Mouse (Mus musculus) layer of hippocampus, postnatal 36 days (tissue): ENCODE measurements around the gene Plscr2. TPM values are rescaled to one million over a fixed set of nuclear protein-coding genes. Genes with fewer than 3 reads are reported as not detected.

Source experiments
- DNase-seq, 2 experiments: peaks; one replicate each; pipeline ENCODE4 v3.0.0; 2022
- total RNA-seq, 2 experiments: library from RNA; stranded (reverse); gene quantifications; 2 replicates each; pipeline ENCODE4 v1.2.3; 2021

Gene Plscr2
- total RNA-seq = 1 to 10 TPM; 2.2 to 3.3 TPM

DNA sequence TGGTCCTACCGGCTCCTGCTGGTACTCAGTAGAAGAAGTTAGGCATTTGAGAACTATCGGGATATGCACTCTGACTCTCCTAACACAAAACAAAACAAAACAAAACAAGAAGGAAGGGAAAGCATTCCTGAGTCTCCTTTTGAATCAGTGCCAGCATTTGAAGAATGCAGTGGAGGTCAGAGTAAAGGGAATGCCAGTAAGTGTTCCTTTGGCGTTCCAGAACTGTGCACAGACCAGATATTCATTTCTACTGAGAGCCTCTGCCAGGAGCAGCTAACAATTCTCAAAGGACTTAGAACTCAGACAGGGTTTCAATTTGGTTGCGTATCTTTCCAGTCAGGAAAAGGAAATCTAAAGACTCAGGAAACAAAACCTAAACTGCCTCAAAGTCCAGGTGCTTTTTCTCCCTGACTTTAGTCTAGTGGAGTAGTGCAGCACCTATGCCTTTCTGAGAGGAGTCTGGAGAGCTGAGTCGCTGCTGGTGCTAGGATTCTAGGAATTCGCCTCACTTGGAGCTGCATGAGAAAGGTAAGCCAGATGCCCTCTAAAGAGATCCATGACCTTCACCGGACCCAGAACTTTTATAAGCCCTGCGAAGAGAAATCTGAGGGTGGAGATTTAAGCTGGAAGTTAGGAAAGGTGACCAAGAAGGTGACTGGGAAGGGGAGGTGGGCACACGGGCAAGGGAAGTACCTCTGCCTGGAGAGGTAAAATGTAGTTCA lies at the start of gene Plscr2:
Gene Plscr2 (plus strand): TSS at position 117 of the 722 bp plus-strand sequence.
- no peak for DNase-seq

DNA sequence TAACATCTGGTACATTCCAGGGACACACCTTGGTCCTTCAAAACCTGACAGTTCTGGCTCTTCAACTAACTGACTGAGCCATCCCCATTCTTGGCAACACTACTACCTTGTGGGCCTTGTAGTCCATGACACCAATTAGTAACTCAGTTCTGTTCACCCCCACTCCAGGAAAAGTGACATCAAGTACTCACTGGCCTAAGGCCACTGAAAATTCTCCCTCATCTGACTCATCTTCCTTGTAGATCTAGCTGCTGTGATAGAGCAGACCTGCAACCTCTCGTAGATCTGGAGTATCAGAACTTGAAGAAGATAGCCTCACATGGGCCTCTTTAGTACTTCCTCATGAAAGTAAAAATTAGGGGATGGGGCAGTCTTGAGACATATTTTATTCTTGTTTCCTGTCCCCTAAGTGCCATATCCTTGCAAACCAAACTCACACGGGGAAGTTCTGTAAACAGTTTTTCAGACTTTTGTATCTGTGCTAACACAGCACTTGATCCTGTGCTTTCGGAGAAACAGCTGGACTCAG lies 49.2 kb upstream of the Plscr2 start:
- DNase-seq = no peak

DNA sequence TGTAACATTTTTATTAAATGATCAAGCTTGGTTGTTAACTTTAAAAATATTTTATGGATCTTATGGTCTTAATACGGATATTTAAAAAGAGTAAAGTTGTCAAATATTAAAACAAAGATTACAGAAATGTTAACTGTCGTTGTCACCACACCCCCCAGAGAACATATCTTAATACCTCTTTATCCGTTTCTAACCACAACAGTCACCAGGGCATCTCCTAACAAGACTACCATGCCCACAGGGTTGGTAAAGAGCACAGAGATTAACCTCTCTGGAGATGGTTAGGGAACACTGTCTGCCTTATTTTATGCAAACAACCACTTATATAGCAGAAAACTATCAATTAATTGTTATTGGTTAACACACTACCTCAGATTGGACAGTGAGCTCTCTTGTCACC lies 48.6 kb upstream of the Plscr2 start:
- DNase-seq = no peak

DNA sequence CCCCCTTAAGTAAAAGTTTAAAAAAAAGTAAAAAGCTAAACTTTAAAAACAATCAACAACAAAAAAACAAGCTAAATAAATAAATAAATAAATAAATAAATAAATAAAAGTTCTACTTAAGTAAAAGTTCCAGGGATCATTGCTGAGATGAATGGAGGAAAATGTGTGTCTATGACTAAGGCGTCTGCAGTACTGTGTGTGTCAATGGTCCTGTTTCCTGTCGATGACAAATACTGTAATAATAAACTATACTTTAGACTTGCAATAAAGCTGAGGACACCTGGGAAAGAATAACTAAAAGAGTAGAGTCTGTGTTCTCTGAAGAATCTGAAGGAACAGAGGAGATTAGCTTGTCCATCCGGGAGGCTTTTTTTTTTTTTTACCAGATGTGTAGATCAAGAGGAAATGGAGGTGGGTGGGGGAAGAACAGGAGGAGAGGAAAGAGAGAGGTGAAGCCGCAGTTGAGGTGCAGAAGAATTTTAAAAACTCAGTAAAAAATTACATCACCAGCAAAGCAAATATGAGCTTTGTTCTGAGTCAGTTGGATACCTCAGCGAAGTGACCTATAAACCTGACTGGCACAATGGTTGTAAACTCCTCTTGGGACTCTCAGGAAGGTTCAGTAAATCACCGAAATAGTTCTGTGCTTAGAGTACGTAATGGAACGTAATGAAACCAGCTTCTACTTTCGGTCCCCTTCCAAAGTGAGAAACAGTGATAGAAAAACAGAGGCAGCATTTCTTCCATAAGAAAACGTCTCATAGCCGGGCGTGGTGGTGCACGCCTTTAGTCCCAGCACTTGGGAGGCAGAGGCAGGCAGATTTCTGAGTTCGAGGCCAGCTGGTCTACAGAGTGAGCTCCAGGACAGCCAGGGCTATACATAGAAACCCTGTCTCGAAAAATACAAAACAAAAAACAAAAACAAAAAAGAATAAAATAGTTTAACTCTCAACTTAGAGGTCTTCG lies 46.3 kb upstream of the Plscr2 start:
- DNase-seq = no peak

DNA sequence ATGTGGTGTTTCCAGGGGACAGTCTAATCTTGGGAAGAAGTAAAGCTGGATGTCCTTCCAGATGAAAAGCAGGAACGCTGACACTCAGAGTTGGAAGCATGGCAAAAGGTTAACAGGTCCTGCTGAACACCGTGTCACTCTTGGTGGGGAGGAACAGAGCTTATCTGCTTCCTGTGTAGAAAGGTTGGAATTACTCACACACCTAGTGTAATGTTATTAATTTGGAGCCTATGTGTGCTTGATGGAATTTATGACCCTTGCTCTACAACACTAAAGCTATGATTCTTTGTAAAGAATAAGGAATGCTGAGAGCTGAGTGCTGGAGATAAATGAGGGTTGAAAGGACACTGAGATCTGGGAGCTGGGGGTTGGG lies 45.6 kb upstream of the Plscr2 start:
- DNase-seq = no peak

DNA sequence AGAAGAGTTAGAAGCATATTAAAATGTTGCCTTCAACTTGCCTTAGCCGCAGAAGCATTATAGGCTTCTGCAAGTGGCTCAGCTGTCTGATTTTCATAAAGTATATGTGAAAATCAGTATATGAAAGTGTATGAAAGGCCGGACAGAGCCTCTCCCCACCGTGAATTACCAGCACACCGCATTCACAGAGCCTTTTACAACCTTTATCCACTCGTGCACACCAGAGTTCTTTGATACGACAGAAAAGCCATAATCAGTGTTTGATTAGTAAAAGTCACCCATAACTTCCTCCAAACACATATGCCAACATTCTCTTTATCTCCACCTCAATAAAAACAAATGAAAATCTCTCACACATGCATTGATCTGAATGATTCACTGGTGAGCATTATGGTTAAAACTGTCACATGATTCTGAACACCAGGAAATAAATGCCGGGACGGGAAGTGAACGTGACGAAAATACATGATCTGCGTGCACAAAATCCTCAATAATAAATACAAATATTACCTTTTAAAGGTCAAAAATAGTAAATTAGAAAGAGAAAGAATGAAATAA lies 40.4 kb upstream of the Plscr2 start:
- no peak for DNase-seq

DNA sequence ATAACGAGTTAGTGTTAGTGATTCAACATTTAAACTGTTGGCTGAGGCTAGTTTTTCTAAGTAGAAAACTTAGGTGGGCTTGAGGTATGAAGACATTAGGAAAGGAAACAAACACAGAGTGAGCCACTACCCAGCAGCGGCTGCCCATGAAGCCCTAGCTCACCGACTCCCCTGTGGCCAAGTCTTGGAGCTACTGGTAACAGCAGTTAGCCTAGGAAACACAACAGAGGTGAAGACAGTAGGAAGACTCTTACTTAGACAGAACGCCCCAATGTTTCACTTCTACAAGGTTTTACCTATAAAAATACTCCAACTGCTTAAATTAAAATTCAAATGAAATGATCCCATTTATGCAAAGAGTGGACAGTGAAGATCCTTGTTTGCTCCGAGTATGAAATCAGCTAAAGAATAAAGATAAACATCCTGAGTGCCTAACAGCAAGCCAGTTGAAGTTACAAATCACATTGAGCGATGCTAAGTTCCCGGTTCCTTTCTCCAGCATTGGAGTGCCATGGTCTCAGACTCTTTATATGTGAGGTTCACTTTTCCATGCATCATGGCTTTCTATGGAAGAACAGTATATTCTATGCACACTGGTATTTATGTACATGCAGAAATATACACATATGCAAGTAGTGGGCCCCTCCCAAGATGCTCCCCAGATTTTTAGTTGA lies 26.5 kb upstream of the Plscr2 start:
- no peak for DNase-seq

DNA sequence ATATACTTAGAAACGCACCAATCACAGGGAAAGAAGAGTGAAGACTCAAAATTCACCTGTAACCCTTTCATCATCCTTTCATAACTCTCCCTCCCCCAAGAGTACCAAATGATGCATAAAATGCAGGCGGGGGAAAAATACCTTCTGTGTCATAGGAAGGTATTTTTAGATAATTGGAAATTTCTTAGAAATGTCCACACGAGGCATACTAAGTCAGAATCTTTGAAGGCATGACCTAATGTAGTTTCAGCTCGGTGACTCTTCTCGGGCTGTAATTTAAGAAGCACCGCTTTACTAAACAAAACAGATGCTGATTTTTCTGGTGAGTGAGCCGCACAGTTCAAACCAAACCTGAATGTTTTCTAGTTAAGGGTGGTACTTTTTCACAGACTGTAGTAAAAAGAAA lies 26.0 kb upstream of the Plscr2 start, which contains the start of gene Plscr1:
Gene Plscr1 (plus strand): TSS at position 304 of the 406 bp plus-strand sequence.
- DNase-seq = no peak

DNA sequence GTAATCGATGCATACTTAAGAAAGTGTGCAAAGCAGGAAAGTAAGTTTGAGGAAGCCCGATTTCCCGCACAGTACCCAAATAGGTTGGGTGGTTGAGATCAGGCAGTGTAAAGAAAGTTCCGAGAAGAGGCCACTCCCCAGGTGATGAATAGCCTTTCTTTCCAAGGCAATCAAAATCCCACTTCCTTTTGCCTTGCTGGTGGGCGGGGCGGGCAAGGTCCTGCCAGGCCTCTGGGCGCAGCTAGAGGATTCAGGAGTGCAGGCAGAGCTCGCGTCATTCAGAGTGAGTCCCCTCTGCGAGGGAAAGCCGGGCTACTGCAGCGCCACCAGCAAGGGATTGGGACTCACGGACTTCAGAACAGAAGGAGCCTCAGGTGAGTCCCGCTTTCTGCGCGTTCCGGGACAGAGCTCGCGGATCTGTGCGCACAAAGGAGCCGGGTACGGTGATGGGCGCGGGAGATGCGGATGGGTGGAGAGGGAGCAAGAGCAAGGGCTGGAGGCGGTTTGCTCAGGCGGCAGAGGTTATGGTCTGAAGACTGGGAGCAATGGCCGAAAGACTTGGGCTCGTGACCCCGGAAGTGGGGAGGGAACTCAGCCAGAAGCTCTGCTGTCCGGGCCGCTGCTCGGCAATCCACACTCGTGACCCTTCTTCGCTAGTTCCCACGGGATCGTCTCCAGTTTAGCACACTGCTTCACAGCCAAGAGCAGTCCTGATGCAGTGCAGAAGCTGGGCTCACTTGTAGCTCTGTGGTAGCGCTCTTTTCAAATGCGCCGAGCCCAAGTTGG lies 25.2 kb upstream of the Plscr2 start:
- DNase-seq = peak; percentile 18 to 31

DNA sequence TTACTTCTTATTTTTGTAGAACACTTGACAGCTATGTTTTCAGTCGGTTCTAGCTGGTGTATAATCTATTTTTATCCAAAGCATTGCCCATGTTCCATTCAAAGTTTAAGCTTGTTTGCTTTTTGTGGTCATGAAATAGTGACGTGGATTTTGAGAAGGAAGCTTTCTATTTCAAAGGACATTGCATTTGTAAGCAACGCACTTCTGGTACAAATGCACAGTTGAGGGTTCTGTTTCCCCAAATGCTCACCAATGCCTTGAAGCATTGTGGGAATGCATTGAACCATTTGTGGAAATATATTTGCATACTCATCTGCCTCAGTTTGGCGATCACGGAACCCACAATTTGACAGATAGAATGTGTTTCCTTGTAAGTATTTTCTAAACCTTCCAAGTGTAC lies 22.7 kb upstream of the Plscr2 start:
- DNase-seq = no peak

DNA sequence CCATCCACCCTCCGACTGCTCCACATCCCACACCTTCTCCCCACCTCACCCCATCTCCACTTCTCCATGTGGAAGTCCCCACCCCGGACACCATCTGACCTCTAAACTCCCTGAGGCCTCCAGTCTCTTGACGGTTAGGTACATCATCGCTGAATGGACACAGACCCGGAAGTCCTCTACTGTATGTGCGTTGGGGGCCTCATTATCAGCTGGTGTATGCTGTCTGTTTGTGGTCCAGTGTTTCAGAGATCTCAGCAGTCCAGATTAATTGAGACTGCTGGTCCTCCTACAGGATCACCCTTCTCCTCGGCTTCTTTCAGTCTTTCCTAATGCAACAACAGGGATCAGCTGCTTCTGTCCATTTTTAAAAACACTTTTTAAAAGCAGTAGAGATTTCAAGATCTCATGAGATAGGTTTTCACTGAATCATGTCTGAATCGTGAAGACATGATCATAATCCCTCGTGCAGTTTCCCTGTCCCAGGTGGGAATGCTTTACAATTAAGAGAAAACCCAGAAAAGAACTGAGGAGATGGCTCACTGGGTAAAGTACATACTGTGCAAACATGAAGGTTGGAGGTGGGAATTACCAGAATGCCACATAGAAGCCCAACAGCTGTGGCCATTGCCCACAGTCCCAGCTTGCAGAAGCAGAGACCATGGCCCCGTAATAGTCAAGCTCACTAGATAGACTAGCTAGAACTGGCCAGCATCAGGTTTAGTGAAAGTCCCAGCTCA lies 21.6 kb upstream of the Plscr2 start:
- DNase-seq = no peak

DNA sequence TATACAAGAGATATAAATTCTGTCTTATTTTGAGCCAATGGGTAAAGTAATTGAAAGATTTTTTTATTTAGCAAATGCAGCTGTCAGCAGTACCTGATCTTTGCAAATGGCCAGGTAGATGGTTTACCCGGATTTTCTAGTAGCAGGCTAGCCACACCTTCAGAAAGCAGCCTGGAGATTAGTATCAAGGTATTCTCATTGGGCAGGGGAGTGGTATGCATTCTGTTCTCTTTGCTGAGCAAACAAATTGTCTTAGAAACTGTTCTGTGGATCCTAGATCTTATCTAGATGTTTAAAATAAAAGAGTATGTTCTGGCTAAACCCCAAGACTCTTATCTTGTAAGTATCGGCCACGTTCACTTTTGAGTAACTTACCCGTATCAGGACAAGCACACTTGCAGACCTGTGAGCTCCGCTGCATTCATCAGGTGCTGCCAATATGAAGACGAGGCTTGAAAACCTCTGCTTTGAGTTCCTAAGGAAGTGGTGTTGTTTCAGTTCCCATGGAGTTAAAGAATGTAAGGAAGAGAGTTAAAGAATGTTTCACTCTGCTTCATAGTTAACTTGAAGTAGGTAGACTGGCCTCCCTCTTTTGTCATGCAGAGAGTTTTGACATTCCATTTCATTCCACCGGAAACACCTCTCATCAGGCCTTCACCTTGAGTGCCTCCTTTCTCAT lies 14.8 kb upstream of the Plscr2 start:
- no peak for DNase-seq

DNA sequence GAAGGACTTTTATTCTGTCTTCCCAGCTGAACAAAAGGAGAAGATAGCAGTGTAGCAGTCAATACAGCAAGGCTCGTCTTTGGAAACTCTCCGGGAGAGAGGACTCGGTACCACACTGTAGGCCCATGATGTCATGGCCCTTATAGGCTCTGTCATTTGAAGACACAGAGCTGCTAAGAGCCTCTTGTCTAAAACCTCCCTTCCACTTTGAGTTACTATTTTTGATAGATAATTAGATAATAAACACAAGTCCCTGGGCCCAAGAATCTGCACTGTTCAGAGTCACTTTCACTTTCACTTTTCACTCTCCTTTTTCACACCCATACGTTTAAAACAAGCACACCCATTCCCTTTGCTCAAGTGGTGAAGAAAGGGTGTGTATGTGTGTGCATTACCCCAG lies 9.7 kb upstream of the Plscr2 start:
- DNase-seq = no peak

DNA sequence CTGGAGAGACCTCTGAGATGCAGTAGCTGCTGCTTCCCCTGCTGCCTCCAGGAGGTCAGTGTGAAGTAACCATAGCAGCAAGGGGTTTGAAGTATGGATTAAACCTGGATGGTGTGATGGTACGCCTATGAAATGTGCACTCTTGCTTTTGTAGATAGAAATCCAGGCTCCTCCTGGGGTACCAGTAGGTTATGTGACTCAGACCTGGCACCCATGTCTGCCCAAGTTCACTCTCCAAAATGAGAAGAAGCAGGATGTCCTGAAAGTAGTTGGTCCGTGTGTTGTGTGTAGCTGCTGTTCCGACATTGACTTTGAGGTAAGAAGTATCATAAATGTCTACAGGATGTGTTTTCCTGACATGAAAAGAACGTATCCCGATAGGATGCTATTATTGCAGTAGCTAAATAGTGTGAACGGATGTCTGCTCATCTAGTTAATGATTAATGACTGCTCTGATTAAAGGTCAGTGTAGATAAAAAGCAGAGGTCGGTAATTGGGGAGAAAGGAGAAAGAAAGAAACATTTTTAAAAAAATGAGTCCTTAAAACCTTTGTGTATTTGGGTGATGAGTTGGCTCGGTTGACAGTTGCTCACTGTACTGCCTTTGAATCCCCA lies 8.7 kb upstream of the Plscr2 start:
- no peak for DNase-seq

DNA sequence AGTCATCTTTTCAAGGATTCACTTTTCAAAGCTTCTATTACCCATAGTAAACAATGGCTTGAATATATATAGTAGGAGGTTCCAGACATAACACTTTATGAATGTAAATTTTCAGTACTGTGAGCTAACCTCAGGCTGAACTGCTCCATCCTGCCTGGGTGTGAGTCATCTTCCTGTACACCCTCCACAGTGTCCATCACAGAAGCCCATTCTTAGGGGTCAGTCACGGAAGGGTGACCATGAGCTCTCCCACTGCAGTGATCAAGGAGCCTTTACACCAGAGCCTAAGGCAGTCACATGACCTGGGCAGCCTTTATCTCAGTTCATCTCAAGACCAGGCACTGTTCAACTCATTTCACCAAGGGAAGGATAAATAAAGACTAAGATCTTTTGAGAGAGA lies 7.7 kb upstream of the Plscr2 start:
- no peak for DNase-seq

DNA sequence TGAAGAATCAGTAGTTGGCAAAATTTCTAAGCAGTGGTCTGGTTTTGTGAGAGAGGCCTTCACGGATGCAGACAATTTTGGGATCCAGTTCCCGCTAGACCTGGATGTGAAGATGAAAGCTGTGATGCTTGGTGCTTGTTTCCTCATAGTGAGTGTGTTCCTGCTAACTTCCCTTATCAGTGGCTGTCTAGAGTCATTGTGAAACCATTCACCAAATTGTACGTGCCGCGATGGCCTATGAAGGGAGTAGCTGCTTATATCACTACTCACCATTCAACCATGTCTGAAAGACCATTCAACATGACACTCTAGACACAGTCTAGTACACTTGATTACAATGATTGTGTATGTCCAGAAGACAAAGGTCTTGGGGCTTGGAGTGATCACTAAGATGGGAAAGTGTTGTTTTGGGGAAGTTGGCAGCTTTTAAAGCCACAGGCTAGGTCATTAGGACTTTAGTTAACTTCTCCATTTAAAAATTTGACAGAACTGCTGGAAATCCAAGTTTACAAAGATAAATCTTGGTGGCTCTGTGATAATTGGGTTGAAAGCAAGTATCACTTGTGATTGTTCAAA lies 5.5 kb upstream of the Plscr2 start:
- DNase-seq = no peak

DNA sequence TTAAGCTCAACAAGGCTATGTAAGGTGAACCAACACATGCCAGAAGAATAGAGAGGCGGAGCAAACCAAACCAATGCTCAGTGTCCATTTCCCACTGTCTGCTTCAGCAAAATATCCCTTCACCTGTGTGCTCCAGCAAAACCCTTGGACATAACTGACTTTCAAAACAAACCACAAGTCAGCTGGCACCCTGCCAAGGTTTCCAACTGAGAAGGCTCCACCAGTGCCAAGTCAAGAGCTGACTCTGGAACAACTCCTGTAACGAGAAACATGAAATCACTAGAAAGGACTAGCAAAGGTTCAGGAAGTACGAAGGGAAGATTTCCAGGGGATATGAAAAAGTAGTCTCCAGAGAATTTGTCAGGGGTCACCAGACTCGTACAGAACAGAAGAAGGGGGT lies 4.5 kb upstream of the Plscr2 start:
- no peak for DNase-seq

DNA sequence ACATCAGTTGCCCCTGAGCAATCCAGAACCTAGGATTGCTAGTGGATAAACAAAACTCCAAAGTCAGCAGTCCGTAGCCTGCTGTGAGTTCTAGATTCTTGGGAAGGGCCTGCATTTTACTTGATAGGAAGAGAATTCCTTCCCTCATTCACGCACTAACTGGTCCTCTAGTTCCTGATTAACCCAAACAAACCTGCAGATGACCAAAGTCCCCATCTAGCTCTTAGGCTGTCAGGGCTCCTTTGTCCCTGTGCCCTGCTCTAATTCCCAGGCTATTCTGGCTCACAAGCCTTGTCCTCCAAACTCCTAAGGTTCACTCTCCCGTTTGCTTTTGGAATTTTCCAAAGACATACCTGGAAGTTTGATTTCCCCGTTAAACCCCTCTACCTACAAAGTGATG lies 2.8 kb upstream of the Plscr2 start:
- DNase-seq = no peak

DNA sequence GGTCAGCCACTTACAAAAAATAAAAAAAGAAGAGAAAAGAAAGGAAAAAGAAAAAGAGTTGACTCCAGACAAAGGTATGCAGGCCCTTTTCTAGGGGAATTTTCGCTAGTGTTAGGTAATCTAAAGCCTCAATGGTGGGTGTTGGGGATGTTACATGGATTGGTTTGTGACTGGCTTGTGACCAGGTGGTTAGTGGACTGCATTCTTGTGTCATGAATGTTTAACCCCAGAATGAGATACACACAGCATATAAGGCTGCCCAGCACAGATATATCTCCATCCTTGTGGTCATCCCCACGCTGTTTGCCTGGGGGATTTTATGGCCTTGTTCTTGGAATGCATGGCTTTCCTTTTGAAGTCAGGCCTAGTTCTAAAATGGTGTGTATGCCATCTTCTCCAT lies 2.1 kb upstream of the Plscr2 start:
- no peak for DNase-seq
